In the genomic region with DNA sequence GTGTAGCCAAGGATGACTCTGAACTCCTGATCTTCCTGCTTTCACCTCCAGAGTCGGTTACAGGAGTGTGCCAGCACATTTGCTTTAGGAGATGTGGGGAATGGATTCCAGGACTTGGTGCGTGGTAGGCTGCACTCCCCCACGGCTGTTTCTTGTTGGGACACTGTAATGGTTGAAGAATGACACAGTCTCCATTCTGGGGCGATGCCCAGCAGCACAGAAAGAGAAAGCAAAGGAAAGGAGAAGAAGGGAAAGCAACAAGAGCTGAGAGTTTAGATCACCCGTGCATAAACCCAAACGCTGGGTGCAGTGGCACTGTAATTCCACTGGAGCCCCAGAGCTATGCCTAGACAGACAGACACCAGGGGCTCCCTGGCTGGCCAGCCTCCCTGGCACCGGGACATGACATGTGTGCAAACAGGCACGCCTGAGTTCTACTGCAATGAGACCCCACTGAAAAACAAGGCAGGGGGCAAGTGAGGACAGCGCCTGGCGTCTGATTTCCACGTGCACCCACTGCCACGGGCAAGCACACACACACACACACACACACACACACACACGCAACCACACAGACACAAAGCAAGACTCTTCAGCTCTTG, we compare ENCODE assay signal across 9 mouse cellular contexts.
A peak's percentile ranks its signal among the peaks of the same experiment; 100 is the strongest.
DNase-seq lines count a peak whose midpoint lies in the region; ATAC-seq and TF ChIP-seq lines count a peak whose summit lies in the region.
"Had no signal": no experiment of that assay in that cellular context is flagged by ENCODE, and none has a peak within 500 bp of the region (broad histone marks: within the 10 kb centered on the region; RNA-seq: fewer than 3 reads in every experiment).

No protein-coding gene starts in this region.

- TF ChIP-seq CTCF in brain, embryonic 14.5 days (IDR thresholded peaks at IDR 0.05; ENCODE audit: borderline replicate concordance, extremely low read depth, insufficient read depth, insufficient read length) = no peak

- peaks cover 4% of the 10 kb centered on the region; the same call in 1 of the 2 replicates for H3K36me3 ChIP-seq in limb, embryonic 13.5 days

- no peaks in the 10 kb centered on the region for H3K27me3 ChIP-seq in limb, embryonic 13.5 days
- H3K27me3 ChIP-seq: limb, embryonic 15.5 days had no signal

- intact Hi-C loops in gastrocnemius, postnatal 14 days (cut with DNase I; ENCODE audit: low total_unique reads) = no loop called here

- H3K9ac ChIP-seq in limb, embryonic 13.5 days = peak overlapping the region; percentile 13; the same call in 1 of the 2 replicates
- H3K9ac ChIP-seq: limb, embryonic 15.5 days had no signal

- H3K4me2 ChIP-seq in limb, embryonic 13.5 days (replicated peaks) = no peak overlapping the region
- H3K4me2 ChIP-seq: limb, embryonic 15.5 days had no signal

- H3K4me3 ChIP-seq in limb, embryonic 13.5 days = no peak overlapping the region
- H3K4me3 ChIP-seq: limb, embryonic 15.5 days had no signal

- 77% methylated on average over 13 of the region's 13 CpGs for WGBS in limb, embryonic 13.5 days

- DNase-seq in gastrocnemius, postnatal 14 days = peak; percentile 41
- DNase-seq in gastrocnemius, adult 8-10 months (ENCODE audit: low spot score in 2 of 2) = no peak
- peak; percentile 51 to 61 for DNase-seq in layer of hippocampus, postnatal 14 days (ENCODE audit: low spot score in 2 of 2)
- no peak for DNase-seq in layer of hippocampus, adult 18-20 months (ENCODE audit: low spot score in 2 of 2)
- peak; percentile 39 for DNase-seq in brain, embryonic 14.5 days (ENCODE audit: low read depth)
- no peak for DNase-seq in thymus, postnatal 14 days
- no peak for DNase-seq in adrenal gland, adult 18-20 months (ENCODE audit: low spot score in 2 of 2)

- TF ChIP-seq POLR2A in brain, embryonic 14.5 days (IDR thresholded peaks at IDR 0.05; ENCODE audit: borderline replicate concordance, extremely low read depth, insufficient read depth, insufficient read length, poor library complexity, severe bottlenecking) = no peak

- H3K27ac ChIP-seq in limb, embryonic 13.5 days = no peak overlapping the region
- H3K27ac ChIP-seq: limb, embryonic 15.5 days had no signal

- peaks cover 48% of the 10 kb centered on the region for H3K4me1 ChIP-seq in limb, embryonic 13.5 days

- no peaks in the 10 kb centered on the region for H3K9me3 ChIP-seq in limb, embryonic 13.5 days
- H3K9me3 ChIP-seq: limb, embryonic 15.5 days had no signal

- no peak for ATAC-seq in limb, embryonic 13.5 days (ENCODE audit: low FRiP score, low read depth)

Comparison
In these comparisons a context has a peak if more than half of its experiments do, and no peak if none do; other contexts are left out.
1. DNase-seq: peak in gastrocnemius, postnatal 14 days (single experiment), layer of hippocampus, postnatal 14 days (2 of 2) and brain, embryonic 14.5 days (single experiment); none in gastrocnemius, adult 8-10 months (0 of 2), layer of hippocampus, adult 18-20 months (0 of 2), thymus, postnatal 14 days (single experiment) and adrenal gland, adult 18-20 months (0 of 2).